Mouse (Mus musculus) kidney, adult 2 months (tissue): ENCODE measurements around the gene Metap1d.

Experiments used
- CTCF ChIP-seq: fragments of 200-500 bp; conservative IDR thresholded peaks from 2 replicates; pipeline ENCODE4 v1.5.1; 2011; ENCODE audit warnings: low read depth, mild to moderate bottlenecking, control low read depth, low read length, moderate library complexity, mixed read lengths; ENCODE audit not compliant: insufficient read depth, insufficient read length
- POLR2A ChIP-seq: fragments of 200-500 bp; IDR thresholded peaks from one replicate; pipeline ENCODE4 v1.6.1; 2011; ENCODE audit warnings: low read depth, low read length, control low read depth

- TF ChIP-seq CTCF = no peak
- TF ChIP-seq POLR2A = no peak
Measured at GRCm38 (mm10) chr2:71543531-71543930, 90.5 kb downstream of the Metap1d start.
